Mouse (Mus musculus) brown adipose tissue, adult 24 weeks (tissue): ENCODE results near the gene Phlpp1. TPM values are rescaled to one million over a fixed set of nuclear protein-coding genes. Genes with fewer than 3 reads are reported as not detected.

ENCODE experiments used
- H3K27ac ChIP-seq: fragments of 200-500 bp; replicated peaks from 2 replicates; pipeline ENCODE4 v1.5.1; 2012; ENCODE audit warnings: low read depth, mild to moderate bottlenecking, low read length
- H3K4me1 ChIP-seq: fragments of 200-500 bp; 2 replicates; pipeline ENCODE4 v1.6.1; 2012; ENCODE audit warnings: low read length, mixed read lengths; ENCODE audit not compliant: control insufficient read depth, insufficient read depth, insufficient read length
- H3K4me3 ChIP-seq: fragments of 200-500 bp; 2 replicates; pipeline ENCODE4 v1.5.1; 2012; ENCODE audit warnings: low read depth, mild to moderate bottlenecking, low read length, moderate library complexity; ENCODE audit not compliant: insufficient read depth
- polyA plus RNA-seq: library from polyadenylated mRNA; stranded (reverse); fragments of >200 nt; gene quantifications from 2 replicates; pipeline ENCODE4 v1.2.4, GENCODE M21; 2012; ENCODE audit not compliant: missing spikeins, insufficient read depth, insufficient read length

The Phlpp1 gene
- polyA plus RNA-seq, 1 experiment, result 7.5 TPM

DNA sequence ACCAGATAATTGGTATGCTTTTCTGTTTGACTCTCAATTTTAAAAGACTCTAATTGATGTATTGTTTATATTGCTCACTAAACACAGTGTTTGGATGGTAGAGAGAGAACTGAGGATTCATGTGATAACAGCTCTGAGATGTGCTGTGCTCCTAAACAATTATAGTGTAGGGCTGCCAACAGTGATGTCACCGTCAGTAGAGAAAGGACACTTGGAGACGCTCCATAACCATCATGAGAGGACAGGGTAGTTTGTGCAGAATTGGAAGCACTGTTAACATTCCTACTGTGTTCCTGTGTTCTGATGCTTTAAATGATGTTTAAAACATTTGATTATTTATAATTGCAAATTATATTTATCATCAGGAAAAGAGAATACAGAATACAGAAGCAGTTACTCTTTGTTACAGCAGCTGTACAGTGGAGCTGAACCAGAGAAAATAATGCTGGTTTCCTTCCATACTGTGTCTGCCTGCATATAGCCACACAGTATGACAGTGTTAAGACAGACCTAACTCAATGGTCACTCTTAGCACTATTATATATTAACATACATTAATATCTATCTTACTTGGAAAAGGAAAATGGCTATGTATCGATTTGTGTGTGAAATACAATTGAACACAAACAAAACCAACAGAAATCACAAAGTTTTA is 60.4 kb downstream of the Phlpp1 start:
- Histone ChIP-seq H3K4me1 (peaks cover 18% of the 10 kb centered on the region), H3K4me3 (no peak overlapping the region), H3K27ac (0 out of 2 replicates have a peak overlapping the region, but pooled peaks have one; percentile 8)

- Histone ChIP-seq H3K4me1 (peaks cover 18% of the 10 kb centered on the region), H3K27ac (0 out of 2 replicates have a peak overlapping the region, but pooled peaks have one; percentile 8), H3K4me3 (no peak overlapping the region)
Observed at GRCm38 (mm10) chr1:106232460-106232850, 60.9 kb downstream of the Phlpp1 start.

DNA sequence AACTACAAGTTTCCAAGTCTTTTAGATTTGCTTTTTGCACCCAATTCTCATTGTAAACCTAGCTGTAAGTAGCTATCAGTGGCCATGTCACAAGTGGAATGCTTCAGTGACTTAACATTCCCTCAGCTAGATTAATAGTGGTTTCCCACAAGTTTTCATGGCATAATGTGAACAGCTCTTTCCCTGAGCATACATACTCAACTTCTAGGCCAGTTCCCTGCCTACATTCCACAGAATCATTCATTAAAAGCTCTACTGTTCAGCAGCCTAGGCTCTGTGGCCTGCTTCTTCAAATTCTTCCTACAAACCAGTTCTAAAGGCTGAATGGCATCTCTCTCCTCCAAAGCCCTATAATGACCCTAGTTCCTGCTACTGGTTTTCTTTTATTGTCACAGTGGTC is 65.4 kb downstream of the Phlpp1 start:
- Histone ChIP-seq H3K27ac (no peak overlapping the region), H3K4me1 (peaks cover 25% of the 10 kb centered on the region), H3K4me3 (no peak overlapping the region)

GRCm38 (mm10) chr1:106240116-106240685 is 68.6 kb downstream of the Phlpp1 start:
- Histone ChIP-seq H3K4me1 (peaks cover 25% of the 10 kb centered on the region), H3K27ac (0 out of 2 replicates have a peak overlapping the region, but pooled peaks have one; percentile 11), H3K4me3 (no peak overlapping the region)

DNA sequence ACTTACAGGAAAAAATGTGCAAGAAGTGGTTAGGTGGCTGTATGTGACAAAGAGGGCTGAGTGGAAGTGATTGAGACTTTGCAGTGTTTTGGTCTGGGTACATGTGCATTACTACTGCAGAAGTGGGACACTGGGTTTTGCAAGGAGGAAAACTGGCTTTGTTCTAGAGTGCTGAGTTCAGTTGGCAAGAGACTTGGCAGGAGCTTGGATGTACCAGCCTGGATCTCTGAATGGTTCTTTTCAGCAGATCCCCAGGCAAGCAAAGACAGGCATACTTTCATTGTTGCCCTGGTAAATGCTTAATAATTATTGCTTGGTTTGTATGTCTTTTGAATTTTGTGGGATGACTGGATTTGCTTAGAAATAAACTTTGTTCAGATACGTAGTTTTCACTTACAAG is 69.5 kb downstream of the Phlpp1 start:
- Histone ChIP-seq H3K4me1 (peaks cover 25% of the 10 kb centered on the region), H3K4me3 (no peak overlapping the region), H3K27ac (no peak overlapping the region)

GRCm38 (mm10) chr1:106242129-106242528 is 70.6 kb downstream of the Phlpp1 start:
- peaks cover 22% of the 10 kb centered on the region for H3K4me1 ChIP-seq
- no peak overlapping the region for H3K27ac ChIP-seq
- H3K4me3 ChIP-seq, result no peak overlapping the region

DNA sequence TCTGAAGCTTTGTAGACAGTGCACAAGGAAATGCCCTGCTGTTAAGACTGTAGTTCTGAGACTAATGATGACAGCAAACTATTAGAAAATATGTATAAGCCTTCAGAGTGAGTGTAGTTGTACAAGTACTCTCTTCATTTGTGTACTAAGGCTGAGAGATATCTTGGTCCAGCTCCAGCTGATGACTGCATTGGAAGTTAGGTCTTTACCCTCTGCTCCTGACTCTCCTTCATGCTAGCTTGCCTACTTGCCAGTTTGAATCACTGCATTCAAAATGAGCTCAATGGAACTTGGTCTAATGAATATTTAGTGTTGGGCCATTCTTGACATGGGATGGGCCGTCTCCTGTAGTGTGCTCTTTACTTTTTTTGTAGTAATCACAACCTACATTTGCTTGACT is 71.8 kb downstream of the Phlpp1 start:
- H3K27ac ChIP-seq, result no peak overlapping the region
- peaks cover 22% of the 10 kb centered on the region for H3K4me1 ChIP-seq
- H3K4me3 ChIP-seq, result no peak overlapping the region

GRCm38 (mm10) chr1:106244245-106244644 is 72.7 kb downstream of the Phlpp1 start:
- Histone ChIP-seq H3K27ac (peak overlapping the region; percentile 94), H3K4me3 (no peak overlapping the region), H3K4me1 (peaks cover 20% of the 10 kb centered on the region)

DNA sequence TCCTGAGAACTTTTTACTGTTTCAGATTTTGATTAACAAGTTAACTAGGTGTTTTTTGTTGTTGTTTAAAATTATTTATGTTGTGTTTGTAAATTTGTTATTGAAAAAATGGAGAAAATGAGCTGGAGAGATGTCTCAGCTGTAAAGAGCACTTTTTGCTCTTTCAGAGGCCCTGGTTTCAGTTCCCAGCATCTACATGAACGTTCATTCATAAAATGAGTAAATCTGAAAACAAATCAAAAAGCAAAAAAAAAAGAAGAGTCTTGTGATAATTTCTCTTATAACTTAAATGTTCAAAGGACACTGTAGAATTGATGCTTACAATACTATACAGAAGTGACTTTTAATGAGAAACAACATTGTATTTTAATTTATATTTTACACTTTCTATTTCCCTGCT is 82.5 kb downstream of the Phlpp1 start:
- Histone ChIP-seq H3K4me3 (no peak overlapping the region), H3K4me1 (peaks cover 2% of the 10 kb centered on the region), H3K27ac (no peak overlapping the region)

DNA sequence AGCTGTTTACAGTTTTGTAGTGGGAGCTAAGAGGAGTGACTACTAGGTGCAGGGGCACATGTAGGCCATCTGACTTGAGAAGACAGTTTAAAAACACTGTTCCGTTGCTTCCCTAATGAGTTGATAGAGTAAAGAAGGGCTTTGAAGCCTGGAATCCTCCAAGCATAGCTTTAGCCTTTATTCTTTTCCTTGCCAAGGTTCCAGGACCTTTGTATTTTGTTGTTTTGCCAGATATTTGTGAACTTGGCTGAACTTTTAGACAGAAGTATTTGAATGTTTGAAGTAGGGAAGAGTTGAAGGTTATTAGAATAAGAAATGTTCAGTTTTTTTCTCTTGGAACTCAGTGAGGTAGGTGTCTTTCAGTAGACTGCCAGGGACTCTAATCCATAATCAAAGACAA is 85.6 kb downstream of the Phlpp1 start:
- peak overlapping the region; percentile 45 for H3K27ac ChIP-seq
- H3K4me3 ChIP-seq, result no peak overlapping the region

GRCm38 (mm10) chr1:106268028-106268799 is 96.7 kb downstream of the Phlpp1 start:
- H3K4me1 ChIP-seq, result peaks cover 19% of the 10 kb centered on the region
- peak overlapping the region; percentile 55 for H3K27ac ChIP-seq
- no peak overlapping the region for H3K4me3 ChIP-seq

More for the DNA sequence above, 85.6 kb downstream of the Phlpp1 start:
- peaks cover 9% of the 10 kb centered on the region for H3K4me1 ChIP-seq

DNA sequence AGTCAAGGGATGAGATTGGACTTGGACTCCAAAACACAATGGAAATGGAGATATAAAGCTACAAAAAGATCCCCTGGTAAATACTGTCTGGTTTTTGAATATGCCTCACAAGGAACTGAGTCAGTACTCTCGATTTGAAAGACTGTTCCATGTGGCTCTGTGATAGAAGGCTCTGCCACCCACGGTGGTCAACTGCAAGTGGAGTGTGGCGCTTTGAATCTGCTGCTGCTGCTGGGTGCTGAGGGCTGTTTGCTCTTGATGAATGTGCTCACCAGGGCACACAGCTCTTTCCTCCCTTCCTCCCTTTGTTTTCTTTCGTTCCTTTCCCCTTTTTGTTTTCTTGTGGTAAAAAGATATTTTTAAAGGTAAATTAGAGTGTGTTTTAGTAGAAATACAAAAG is 97.8 kb downstream of the Phlpp1 start:
- no peak overlapping the region for H3K4me3 ChIP-seq
- peaks cover 22% of the 10 kb centered on the region for H3K4me1 ChIP-seq
- H3K27ac ChIP-seq, result no peak overlapping the region

DNA sequence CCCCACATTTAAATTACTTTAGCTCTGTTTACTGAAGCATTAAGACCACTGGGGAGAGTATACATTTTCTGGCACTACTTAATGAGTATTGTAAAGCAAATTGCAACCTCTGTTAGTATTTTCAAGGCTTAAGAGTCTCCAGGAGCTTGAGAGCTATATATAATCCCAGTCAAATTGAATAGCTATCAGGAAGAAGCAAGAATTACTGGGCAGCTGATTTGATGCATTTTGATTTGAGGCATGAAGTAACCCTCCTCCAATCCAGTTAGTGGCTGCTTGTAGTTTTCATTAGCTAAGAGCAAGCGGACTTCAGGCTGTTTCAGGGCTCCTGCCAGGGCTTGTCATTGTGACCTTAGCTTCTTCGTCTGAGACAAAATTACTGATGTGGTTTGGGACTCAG is 101.4 kb downstream of the Phlpp1 start:
- no peak overlapping the region for H3K4me3 ChIP-seq
- H3K4me1 ChIP-seq, result peaks cover 35% of the 10 kb centered on the region
- H3K27ac ChIP-seq, result no peak overlapping the region

GRCm38 (mm10) chr1:106273801-106274200 is 102.2 kb downstream of the Phlpp1 start:
- Histone ChIP-seq H3K27ac (no peak overlapping the region), H3K4me3 (no peak overlapping the region), H3K4me1 (peaks cover 37% of the 10 kb centered on the region)

- Histone ChIP-seq H3K4me1 (peaks cover 39% of the 10 kb centered on the region), H3K4me3 (peak overlapping the region; percentile 29), H3K27ac (peak overlapping the region; percentile 35; the same call in 1 of the 2 replicates)
Observed at GRCm38 (mm10) chr1:106274561-106275001, 103.0 kb downstream of the Phlpp1 start.
